Mouse (Mus musculus): ENCODE data around the gene Acsf3. TPM values are rescaled to one million over a fixed set of nuclear protein-coding genes. Genes with fewer than 3 reads are reported as not detected.

The Acsf3 gene
- polyA plus RNA-seq (2012; rRNA removed; ENCODE audit: low replicate concordance): 32.6 and 42.7 TPM in 2 replicates

GRCm38 (mm10) chr8:122775285-122776155, at the start of gene Acsf3:
TSS of gene Acsf3 (plus strand) at chr8:122775486.

GRCm38 (mm10) chr8:122847829-122848561, 72.7 kb downstream of the Acsf3 start, which contains the start of gene Cdh15:
TSS of gene Cdh15 (plus strand) at chr8:122847966.

Other genes starting within 250 kb of the Acsf3 start
- 22.7 and 28.7 TPM in 2 replicates for gene Piezo1, start 224.2 kb upstream of the Acsf3 start, polyA plus RNA-seq (2012; rRNA removed; ENCODE audit: low replicate concordance)
- gene Cdt1, start 207.5 kb upstream of the Acsf3 start, polyA plus RNA-seq (2012; rRNA removed; ENCODE audit: low replicate concordance): 47.8 and 130 TPM in 2 replicates
- gene Aprt, start 198.6 kb upstream of the Acsf3 start, polyA plus RNA-seq (2012; rRNA removed; ENCODE audit: low replicate concordance): 696 and 873 TPM in 2 replicates
- 13.8 and 23.3 TPM in 2 replicates for gene Galns, start 164.0 kb upstream of the Acsf3 start, polyA plus RNA-seq (2012; rRNA removed; ENCODE audit: low replicate concordance)
- gene Trappc2l, start 163.8 kb upstream of the Acsf3 start, polyA plus RNA-seq (2012; rRNA removed; ENCODE audit: low replicate concordance): 150 and 176 TPM in 2 replicates
- 0.21 TPM in 1 of 2 replicates, not detected in the other for gene Pabpn1l, start 152.7 kb upstream of the Acsf3 start, polyA plus RNA-seq (2012; rRNA removed; ENCODE audit: low replicate concordance)
- 8.3 and 9.0 TPM in 2 replicates for gene Cbfa2t3, start 76.4 kb upstream of the Acsf3 start, polyA plus RNA-seq (2012; rRNA removed; ENCODE audit: low replicate concordance)
- not detected in 2 replicates for gene Cdh15, start 72.5 kb downstream of the Acsf3 start, polyA plus RNA-seq (2012; rRNA removed; ENCODE audit: low replicate concordance)

Data from duodenum, adult 2 months (tissue).